ENCODE assay signal across 14 mouse cellular contexts in the genomic region with DNA sequence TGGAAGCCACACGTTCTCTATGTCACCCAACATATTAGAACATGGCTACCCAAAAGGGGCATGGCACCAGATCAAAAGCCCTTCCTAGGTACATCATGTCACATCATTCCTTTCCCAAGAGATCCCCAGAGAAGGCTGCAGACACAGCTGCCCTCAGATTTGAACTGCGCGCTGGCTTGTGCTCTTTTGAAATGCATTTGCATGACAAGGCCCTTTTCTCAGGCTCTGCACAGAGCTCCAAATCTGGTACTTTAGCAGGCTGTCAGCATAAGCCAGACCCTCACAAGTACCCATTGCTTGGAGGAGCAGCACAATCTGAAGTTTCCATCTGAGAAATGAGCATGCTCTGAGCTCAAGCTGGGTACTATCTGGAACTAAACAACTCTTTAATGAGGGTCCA.
"Had no signal": no experiment of that assay in that cellular context is flagged by ENCODE, and none has a peak within 500 bp of the region (broad histone marks: within the 10 kb centered on the region; RNA-seq: fewer than 3 reads in every experiment).

No protein-coding gene starts in this region.

- H3K36me3 ChIP-seq: limb, embryonic 10.5 days; liver, embryonic 15.5 days; neural tube, embryonic 13.5 days; stomach, embryonic 15.5 days had no signal

- H3K4me3 ChIP-seq: left cerebral cortex, adult 2 months; limb, embryonic 10.5 days; liver, embryonic 15.5 days; neural tube, embryonic 13.5 days; stomach, embryonic 15.5 days had no signal

- DNase-seq: kidney, adult 8-10 months; kidney, postnatal 25 days; lung, adult 2 months; lung, postnatal 36 days; right cerebral cortex, postnatal 14 days; thymus, postnatal 36 days had no signal

- H3K27me3 ChIP-seq: liver, embryonic 15.5 days; neural tube, embryonic 13.5 days; stomach, embryonic 15.5 days had no signal

- H3K4me2 ChIP-seq: liver, embryonic 11.5 days; liver, embryonic 15.5 days; neural tube, embryonic 13.5 days; stomach, embryonic 15.5 days had no signal

- H3K27ac ChIP-seq: left cerebral cortex, adult 2 months; limb, embryonic 10.5 days; liver, embryonic 15.5 days; neural tube, embryonic 13.5 days; stomach, embryonic 15.5 days had no signal

- H3K9ac ChIP-seq: liver, embryonic 15.5 days; neural tube, embryonic 13.5 days; stomach, embryonic 15.5 days had no signal

- H3K4me1 ChIP-seq: limb, embryonic 10.5 days; liver, embryonic 15.5 days; neural tube, embryonic 13.5 days; stomach, embryonic 15.5 days had no signal

- ATAC-seq: intestine, postnatal 0 days; lung, postnatal 0 days had no signal

- H3K9me3 ChIP-seq: limb, embryonic 10.5 days; liver, embryonic 15.5 days; neural tube, embryonic 13.5 days; stomach, embryonic 15.5 days had no signal
